Comparison of ENCODE assay signal across 8 mouse cellular contexts in genomic region chr15:93276276-93276675, GRCm38 (mm10). TPM values are rescaled to one million over a fixed set of nuclear protein-coding genes. Genes with fewer than 3 reads are reported as not detected.
DNase-seq lines count a peak whose midpoint lies in the region; ATAC-seq and TF ChIP-seq lines count a peak whose summit lies in the region.

No protein-coding gene starts in this region.

- DNase-seq in heart, adult 18-20 months: peak; percentile 9 to 43
- no peak for DNase-seq in heart, adult 8-10 months (ENCODE audit: low spot score)
- DNase-seq in c-Kit-positive CD71-positive TER-119-negative erythroid progenitor cells, embryonic 14.5 days (ENCODE audit: low read depth): peak; percentile 30
- DNase-seq in heart, adult 2 months: peak in 1 of 2 experiments; percentile 27
- peak; percentile 21 for DNase-seq in mesoderm, embryonic 11.5 days (ENCODE audit: low read depth, low spot score)
- DNase-seq in urinary bladder, postnatal 36 days (ENCODE audit: low spot score in 2 of 2): no peak
- no peak for DNase-seq in left cerebral cortex, adult 8-10 months (ENCODE audit: low spot score in 2 of 2)

- no peak for TF ChIP-seq CTCF in heart, adult 2 months (IDR thresholded peaks at IDR 0.05)

- H3K36me3 ChIP-seq in heart, adult 2 months (ENCODE audit: control insufficient read depth, insufficient read depth, low read length): no peaks in the 10 kb centered on the region
- H3K36me3 ChIP-seq in kidney, embryonic 16.5 days (ENCODE audit: insufficient read depth, low read length): peaks cover 9% of the 10 kb centered on the region

- TF ChIP-seq EP300 in heart, adult 2 months (IDR thresholded peaks at IDR 0.05; ENCODE audit: insufficient read depth, low read depth, low read length): no peak

- WGBS in heart, adult 2 months: 2% methylated on average over 14 of the region's 14 CpGs
- 4% methylated on average over 14 of the region's 14 CpGs for WGBS in kidney, embryonic 16.5 days

- intact Hi-C loops in heart, adult 2 months (cut with DNase I): no loop called here

- no peaks in the 10 kb centered on the region for H3K27me3 ChIP-seq in heart, adult 2 months (ENCODE audit: control insufficient read depth, insufficient read depth, low read length)
- H3K27me3 ChIP-seq in kidney, embryonic 16.5 days (ENCODE audit: insufficient read depth, low read length): no peaks in the 10 kb centered on the region

- peaks cover 2% of the 10 kb centered on the region for H3K79me2 ChIP-seq in heart, adult 2 months (replicated peaks; ENCODE audit: control insufficient read depth, insufficient read depth, low read length)

- H3K9ac ChIP-seq in heart, adult 2 months (ENCODE audit: low read depth, low read length): peak overlapping the region; percentile 44
- H3K9ac ChIP-seq in kidney, embryonic 16.5 days (replicated peaks; ENCODE audit: low read length): peak overlapping the region; percentile 59

- no peak for ATAC-seq in kidney, embryonic 16.5 days (ENCODE audit: low FRiP score, low TSS enrichment)

- H3K4me2 ChIP-seq in kidney, embryonic 16.5 days (replicated peaks; ENCODE audit: low read depth, low read length): peak overlapping the region; percentile 80

- no peaks in the 10 kb centered on the region for H3K9me3 ChIP-seq in kidney, embryonic 16.5 days (ENCODE audit: low read length)

- H3K27ac ChIP-seq in heart, adult 2 months: peak overlapping the region; percentile 85
- H3K27ac ChIP-seq in kidney, embryonic 16.5 days (ENCODE audit: low read length): no peak overlapping the region

- peaks cover 4% of the 10 kb centered on the region for H3K4me1 ChIP-seq in heart, adult 2 months (ENCODE audit: control insufficient read depth, insufficient read depth, low read length)
- peaks cover 17% of the 10 kb centered on the region for H3K4me1 ChIP-seq in kidney, embryonic 16.5 days (ENCODE audit: insufficient read depth, low read length)

- TF ChIP-seq POLR2A in heart, adult 2 months (IDR thresholded peaks at IDR 0.05; ENCODE audit: insufficient read depth, low read depth, low read length): no peak

- peak overlapping the region; percentile 91 for H3K4me3 ChIP-seq in heart, adult 2 months
- peak overlapping the region; percentile 79 for H3K4me3 ChIP-seq in kidney, embryonic 16.5 days (ENCODE audit: low read length)

RNA-seq across cellular contexts. Expression of gene Gxylt1, which starts 1.3 kb away (rescaled TPM):
- total RNA-seq in heart, adult 18-20 months (2021): 10 to 100 TPM; 10.5 to 11.4 TPM
- total RNA-seq in heart, adult 8-10 months (2022): 10 to 100 TPM in 3 of 4 experiments, 1 to 10 TPM in 1; 9.5 to 12.4 (median 11.0) TPM
- 10 to 100 TPM; 10.3 to 10.4 TPM for total RNA-seq in heart, adult 2 months (2021)
- 2.7 and 4.1 TPM in 2 replicates for polyA plus RNA-seq in heart, adult 2 months (2012; rRNA removed)
- polyA plus RNA-seq in kidney, embryonic 16.5 days (2015; fragmentation: Nextera tagmentation; extraction: Ambion mirVana): 12.6 and 15.8 TPM in 2 replicates
- 10 to 100 TPM; 13.1 to 15.5 (median 13.9) TPM for total RNA-seq in left cerebral cortex, adult 8-10 months (2022)

Comparison
In these comparisons a context has a peak if more than half of its experiments do, and no peak if none do; other contexts are left out.
1. DNase-seq: peak in heart, adult 18-20 months (2 of 2), c-Kit-positive CD71-positive TER-119-negative erythroid progenitor cells, embryonic 14.5 days (single experiment) and mesoderm, embryonic 11.5 days (single experiment); none in heart, adult 8-10 months (single experiment), urinary bladder, postnatal 36 days (0 of 2) and left cerebral cortex, adult 8-10 months (0 of 2).